Mouse (Mus musculus) urinary bladder, adult 2 months (tissue): ENCODE data around the gene Tuba4a. TPM values are rescaled to one million over a fixed set of nuclear protein-coding genes. Genes with fewer than 3 reads are reported as not detected.
A peak's percentile ranks its signal among the peaks of the same experiment; 100 is the strongest.

Source experiments
- DNase-seq: peaks from one replicate; pipeline ENCODE4 v3.0.0; 2022; ENCODE audit warnings: low spot score
- polyA plus RNA-seq: library from polyadenylated mRNA; depleted of rRNA; stranded (reverse); fragments of >200 nt; gene quantifications from 2 replicates; pipeline ENCODE4 v1.2.3, GENCODE M21; 2012; rRNA removed

The Tuba4a gene
- 29.2 and 60.9 TPM in 2 replicates for polyA plus RNA-seq

- no peak for DNase-seq
These were observed at the start of gene Tuba4a for GRCm38 (mm10) chr1:75219531-75219930. Tuba4a (minus strand) TSS chr1:75219865.

- no peak for DNase-seq
These were observed 44.6 kb upstream of the Tuba4a start, which contains the start of gene Ptprn for GRCm38 (mm10) chr1:75264091-75264880. Ptprn (minus strand) TSS chr1:75264502.

DNA sequence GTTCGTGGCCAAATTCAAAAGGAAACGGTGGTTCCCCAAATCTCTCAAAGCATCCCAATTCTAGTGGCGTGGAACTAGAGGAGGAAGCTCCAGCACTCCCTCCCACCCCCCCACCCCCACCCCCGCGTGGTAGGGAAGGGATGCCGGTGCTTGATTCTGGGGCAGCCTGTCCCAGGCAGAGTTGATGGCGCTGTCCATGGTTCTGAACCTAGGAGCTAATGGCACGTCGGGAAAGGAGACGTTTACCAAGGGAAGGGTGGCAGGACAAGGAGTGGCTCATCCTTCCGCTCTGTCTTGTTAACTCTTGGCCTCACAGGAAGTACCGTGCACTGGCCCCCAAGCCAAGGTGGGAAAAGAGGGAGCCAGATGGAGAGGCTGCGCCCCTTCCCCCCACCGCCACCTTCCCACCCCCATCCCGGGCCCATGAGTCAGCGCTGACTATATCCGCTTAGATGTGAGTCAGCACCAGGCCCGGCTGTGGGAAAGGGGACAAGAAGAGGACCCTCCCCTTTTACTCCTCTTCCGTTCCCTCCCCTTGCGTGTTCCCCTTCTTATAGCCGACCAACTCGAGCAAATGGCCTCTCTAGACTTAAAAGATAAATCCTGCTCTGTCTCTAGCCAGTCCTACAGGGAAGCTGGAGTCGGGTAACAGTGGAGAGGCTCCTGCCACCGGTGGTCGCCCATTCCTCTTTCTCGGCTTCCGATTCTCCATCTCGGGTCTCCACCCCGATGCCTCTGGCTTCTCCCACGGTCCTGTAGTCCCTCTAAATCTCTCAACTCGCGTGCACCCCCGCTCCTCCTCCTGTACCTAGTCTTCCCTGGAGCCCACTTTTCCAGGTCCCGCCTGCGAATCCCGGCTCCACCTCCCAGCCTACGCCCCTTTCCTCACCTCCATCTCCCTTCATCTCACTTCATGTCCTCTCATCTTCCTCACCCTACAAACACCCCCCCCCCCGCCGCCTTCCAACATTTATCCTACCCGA is 43.6 kb upstream of the Tuba4a start:
- no peak for DNase-seq

- DNase-seq = no peak
These were observed 41.6 kb upstream of the Tuba4a start for GRCm38 (mm10) chr1:75261278-75261677.

DNA sequence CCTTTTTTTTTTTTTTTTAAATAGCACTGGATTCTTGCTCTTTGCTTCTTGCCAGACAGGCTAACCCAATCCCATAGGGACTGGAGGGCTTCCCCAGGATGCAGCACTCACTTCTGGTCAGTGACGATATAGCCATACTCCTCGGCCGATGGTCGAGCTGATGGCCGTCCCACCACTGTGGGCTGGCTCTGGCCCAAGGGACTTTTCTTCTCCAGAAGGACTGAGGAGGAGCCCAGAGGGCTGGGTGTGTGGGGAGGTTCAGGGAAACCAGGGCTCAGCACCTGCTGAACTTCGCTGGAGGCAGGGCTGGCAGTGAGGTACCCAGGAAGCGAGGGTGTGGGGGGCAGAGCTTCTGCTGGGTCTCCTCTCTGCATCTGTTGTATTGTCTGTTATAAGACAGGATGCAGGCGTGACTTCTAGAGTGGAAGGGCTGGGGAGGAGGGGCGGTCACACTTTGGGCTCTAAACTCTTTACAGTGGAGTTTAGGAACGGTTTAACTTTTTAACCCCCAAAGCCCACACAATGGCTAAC is 35.9 kb upstream of the Tuba4a start:
- DNase-seq = no peak

DNA sequence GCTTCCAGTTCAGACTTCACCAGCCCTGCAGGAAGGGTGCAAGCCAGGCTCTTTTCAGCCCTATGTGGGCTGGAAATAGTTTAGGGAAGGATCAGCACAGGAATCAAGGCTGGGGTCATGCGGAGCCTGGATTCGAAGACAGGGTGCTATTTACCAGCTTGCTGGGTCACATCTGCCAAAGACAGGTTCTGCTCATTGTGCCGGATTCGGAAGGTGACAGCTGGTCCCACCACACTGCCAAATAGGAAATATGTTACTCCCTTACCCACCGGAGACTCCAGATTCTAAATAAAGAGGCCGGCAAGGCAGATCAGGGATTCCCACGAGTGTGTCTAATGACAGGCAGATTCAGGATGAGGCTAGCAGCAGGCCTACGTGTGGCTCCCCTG is 35.0 kb upstream of the Tuba4a start:
- DNase-seq = no peak

DNA sequence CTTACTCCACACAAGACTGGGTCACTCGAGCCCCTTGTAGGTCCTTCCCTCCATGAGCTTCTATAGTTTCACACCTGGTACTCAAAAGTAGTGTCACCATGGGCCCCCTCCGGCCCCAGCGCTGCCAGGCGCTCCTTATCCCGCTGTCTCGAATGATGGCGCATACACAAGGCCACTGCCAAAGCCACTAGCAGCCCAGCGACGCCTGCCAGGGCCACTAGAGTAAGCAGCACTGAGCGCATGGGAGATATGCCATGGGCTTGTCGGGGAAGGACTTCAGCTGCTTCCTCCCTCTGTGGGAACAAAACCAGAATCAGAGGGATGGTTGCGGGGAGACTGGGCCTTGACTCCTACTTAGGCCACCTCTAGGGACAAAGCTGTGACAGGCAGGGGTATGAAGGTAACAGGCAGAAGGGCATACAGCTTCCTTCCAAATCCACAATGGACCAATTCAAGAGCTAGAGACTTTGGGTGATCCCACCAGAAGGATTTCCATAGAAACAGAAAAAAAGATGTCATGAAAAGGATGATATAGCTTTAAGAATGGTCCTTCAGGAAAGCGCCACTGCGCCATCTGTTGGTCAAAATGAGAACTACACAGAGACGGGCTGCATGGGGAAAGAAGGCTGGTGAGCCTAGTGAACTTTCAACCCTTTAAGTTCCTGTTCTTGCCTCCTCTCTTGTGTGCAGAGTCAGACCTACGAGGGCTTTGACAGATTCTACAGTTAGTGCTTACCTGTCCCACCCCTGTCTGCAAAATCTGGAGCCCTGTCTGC is 34.4 kb upstream of the Tuba4a start:
- peak; percentile 47 for DNase-seq

DNA sequence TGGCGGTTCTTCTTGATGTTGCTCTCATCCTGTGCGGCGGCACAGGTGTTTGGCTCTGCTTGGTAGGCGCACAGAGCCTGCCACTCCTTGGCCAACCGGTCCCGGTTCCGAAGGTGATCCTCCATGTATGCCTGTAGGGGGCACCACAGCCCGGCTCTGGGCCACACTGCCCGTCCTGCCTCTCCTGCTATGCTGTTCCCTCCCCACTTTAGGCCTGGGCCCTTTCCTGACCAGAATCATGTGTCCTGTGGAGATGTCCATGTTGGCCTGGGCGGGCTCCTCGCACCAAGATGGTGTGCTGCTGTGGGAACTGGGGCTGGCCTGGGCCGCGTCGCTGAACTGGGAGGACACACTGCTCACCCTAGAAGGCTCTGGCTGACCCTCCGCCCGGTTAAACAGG is 33.4 kb upstream of the Tuba4a start:
- DNase-seq = peak; percentile 24

GRCm38 (mm10) chr1:75252308-75252707 is 32.6 kb upstream of the Tuba4a start:
- DNase-seq = no peak

DNA sequence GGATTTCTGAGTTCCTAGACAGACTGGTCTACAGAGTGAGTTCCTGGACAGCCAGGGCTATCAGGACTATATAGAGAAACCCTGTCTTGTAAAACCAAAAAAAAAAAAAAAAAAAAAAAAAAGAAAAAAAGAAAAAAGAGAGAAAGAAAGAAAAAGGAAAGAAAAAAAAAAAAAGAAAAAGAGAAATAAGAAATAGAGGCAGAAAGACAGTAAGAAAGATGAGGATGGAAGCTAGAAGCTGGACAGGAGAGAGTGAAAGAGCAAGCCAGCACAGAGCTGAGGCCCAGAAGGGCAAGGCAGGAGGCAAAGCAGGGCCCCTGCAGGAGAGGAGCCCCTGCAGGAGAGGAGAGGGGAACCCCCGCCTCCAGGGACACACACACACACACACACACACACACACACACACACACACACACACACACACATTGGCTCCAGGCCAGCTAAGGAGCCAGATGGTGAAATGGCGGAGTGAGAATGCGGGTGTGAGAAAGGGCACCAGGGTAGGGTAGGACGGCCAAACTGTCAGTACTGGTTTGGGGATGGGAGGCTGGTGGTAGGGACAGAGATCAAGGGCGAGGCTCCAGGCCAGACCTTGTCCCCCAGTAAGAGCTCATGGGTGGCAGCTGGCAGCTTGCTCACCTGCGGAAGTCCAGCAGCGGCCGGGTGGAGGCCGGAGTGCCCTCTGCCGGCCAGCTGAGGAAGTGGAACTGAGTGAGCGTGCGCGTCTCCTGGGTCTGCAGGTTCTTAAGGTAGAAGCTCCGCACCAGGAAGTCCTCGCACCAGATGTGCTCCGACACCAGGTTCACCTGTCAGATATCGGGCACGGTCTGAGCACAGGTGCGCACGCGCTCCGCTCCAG is 31.7 kb upstream of the Tuba4a start:
- peak; percentile 68 for DNase-seq

GRCm38 (mm10) chr1:75250498-75250897 is 30.8 kb upstream of the Tuba4a start:
- no peak for DNase-seq

DNA sequence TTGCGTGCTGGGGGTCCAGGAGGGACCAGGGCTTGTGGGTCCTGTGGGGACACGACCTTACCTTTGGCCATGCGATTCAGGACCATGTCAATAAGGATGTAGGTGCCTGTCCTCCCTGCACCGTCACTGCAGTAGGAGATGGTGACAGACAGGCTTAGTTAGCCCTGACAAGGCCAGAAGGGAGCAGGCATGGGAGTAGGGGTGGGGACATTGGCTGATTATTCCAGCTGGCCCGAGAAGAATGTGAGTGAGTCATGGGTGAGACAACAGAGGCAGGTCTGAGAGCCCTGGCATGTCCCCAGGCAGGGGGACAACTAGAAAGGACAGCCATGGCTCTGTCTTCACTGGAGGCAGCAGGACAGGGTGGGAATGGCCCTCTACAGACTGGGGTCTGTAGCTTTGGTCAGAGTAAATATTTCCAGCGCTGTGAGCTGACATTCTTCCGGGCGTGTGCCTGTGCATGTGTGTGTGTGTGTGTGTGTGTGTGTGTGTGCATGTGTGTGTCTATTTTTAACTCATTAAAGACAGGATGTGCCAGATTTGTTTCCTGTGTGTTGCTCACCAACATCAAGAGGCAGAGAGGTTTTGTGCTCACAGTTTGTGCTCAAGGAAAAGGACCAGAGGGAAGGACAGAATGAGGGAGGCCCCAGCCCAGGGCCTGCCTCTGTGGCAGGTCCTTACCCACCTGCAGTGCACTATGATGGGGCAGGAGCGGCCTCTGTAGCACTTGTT is 28.5 kb upstream of the Tuba4a start:
- no peak for DNase-seq

DNA sequence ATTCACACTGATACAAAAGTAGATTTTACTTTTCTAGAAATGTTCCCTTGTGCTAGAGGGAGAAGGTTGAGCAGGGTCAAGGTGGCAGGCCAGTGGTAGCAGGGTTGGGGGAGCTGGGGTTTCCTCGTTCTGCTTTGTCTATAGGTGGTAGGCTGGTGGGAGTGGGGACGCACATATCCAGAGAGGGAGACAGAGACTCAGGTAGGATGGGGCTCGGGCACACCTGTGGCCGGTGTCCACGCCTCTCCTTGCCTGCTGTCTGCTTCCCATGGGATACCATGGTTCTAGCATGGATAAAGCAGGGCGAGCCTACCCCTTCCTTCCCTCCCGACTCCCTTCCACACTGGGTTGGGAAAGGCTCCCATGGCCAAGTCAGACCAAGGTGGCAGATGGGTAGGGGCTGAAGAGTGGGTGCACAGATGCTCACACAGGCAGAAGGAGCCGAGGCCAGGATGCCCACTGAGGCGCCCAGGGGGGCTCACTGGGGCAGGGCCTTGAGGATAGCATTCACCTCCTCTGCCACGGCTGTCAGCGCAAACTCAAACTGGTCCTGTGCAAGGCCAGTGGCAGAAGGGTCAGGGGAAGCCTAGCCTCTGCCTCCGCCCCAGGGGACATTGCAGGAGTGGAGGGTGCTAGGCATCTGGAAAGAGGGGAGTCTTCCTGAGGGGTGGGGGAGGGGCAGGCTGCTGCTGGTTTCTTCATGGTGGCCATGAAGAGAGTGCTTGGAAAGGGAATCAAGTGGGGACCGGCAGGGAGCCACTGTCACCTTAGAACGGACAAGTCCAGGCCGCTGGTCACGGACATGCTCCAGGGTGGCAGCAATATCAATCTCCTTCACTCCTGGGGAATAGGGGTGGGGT is 27.6 kb upstream of the Tuba4a start:
- DNase-seq = no peak

DNA sequence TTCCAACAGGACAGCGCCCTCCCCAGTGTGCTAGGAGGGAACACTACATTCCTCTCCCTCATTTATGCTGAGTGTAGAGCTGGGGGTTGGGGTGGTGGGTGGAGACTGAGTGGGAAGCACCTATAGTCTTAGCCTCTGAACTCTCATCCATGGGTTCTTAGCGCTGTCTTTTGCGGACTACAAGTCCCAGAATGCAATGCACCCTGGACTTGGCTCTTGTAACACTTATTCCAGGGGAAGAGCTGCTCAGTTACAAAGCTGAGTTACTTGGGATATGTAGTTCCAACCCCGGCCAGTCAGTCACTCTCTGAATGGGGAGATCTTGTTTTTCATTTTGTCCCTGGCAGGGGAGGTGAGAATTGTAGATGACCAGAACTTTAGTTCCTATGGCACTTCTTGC is 25.2 kb upstream of the Tuba4a start:
- no peak for DNase-seq

- no peak for DNase-seq
These were observed 24.6 kb upstream of the Tuba4a start for GRCm38 (mm10) chr1:75244175-75244826.

- DNase-seq = no peak
These were observed 23.7 kb upstream of the Tuba4a start for GRCm38 (mm10) chr1:75243411-75243810.

- DNase-seq = no peak
These were observed 19.9 kb upstream of the Tuba4a start for GRCm38 (mm10) chr1:75239591-75239990.
